Mouse (Mus musculus) midbrain, embryonic 11.5 days (tissue): ENCODE measurements around the gene Cd36. TPM values are rescaled to one million over a fixed set of nuclear protein-coding genes. Genes with fewer than 3 reads are reported as not detected.

Source experiments
- ATAC-seq: fragments of 200-750 bp; cut with Nextera tagmentation; 2 replicates; pipeline ENCODE4 v1.8.0; 2017; ENCODE audit warnings: moderate TSS enrichment, moderate library complexity; ENCODE audit not compliant: low FRiP score
- DNase-seq: peaks from one replicate; pipeline ENCODE4 v3.0.0; 2015; ENCODE audit warnings: low spot score; ENCODE audit errors: missing footprints
- H3K27ac ChIP-seq: fragments of 300-500 bp; sonication (generic); 2 replicates; pipeline ENCODE4 v1.5.1; 2014; ENCODE audit warnings: low read depth, low read length
- H3K27me3 ChIP-seq: fragments of 300-500 bp; sonication (generic); 2 replicates; pipeline ENCODE4 v1.6.1; 2014; ENCODE audit warnings: mild to moderate bottlenecking, low read length, moderate library complexity, mixed read lengths; ENCODE audit not compliant: control insufficient read depth, insufficient read depth
- H3K36me3 ChIP-seq: fragments of 300-500 bp; sonication (generic); 2 replicates; pipeline ENCODE4 v1.6.1; 2014; ENCODE audit warnings: mild to moderate bottlenecking, low read length, moderate library complexity, mixed read lengths; ENCODE audit not compliant: control insufficient read depth, insufficient read depth
- H3K4me1 ChIP-seq: fragments of 300-500 bp; sonication (generic); 2 replicates; pipeline ENCODE4 v1.6.1; 2014; ENCODE audit warnings: low read length; ENCODE audit not compliant: control insufficient read depth, insufficient read depth
- H3K4me2 ChIP-seq: fragments of 300-500 bp; sonication (generic); 2 replicates; pipeline ENCODE4 v1.6.1; 2014; ENCODE audit warnings: mild to moderate bottlenecking, moderate library complexity
- H3K4me3 ChIP-seq: fragments of 300-500 bp; sonication (generic); 2 replicates; pipeline ENCODE4 v1.5.1; 2014; ENCODE audit warnings: low read depth, low read length
- H3K9ac ChIP-seq: fragments of 300-500 bp; sonication (generic); 2 replicates; pipeline ENCODE4 v1.6.1; 2014; ENCODE audit warnings: low read length
- H3K9me3 ChIP-seq: fragments of 300-500 bp; sonication (generic); 2 replicates; pipeline ENCODE4 v1.6.1; 2016; ENCODE audit warnings: low read length; ENCODE audit not compliant: control insufficient read depth
- WGBS: fragments of 180-500 bp; shearing (Covaris S2); extraction: QIAGEN DNeasy Blood & Tissue Kit; methylation state at CpG from one replicate; pipeline ENCODE4 v1.1.7; 2014; 5-methylcytosine and 5-hydroxymethylcytosine counted together
- polyA plus RNA-seq: library from polyadenylated mRNA; unstranded; fragments of >200 nt; fragmentation: Nextera tagmentation; extraction: Ambion mirVana; gene quantifications from 2 replicates; pipeline ENCODE4 v1.2.1, GENCODE M21; 2014

Gene Cd36
- polyA plus RNA-seq, 1 experiment from 2014 or later: 1.2 TPM

- H3K27me3 ChIP-seq: no peaks in the 10 kb centered on the region
- H3K36me3 ChIP-seq: no peaks in the 10 kb centered on the region
- no peaks in the 10 kb centered on the region for H3K4me1 ChIP-seq
- H3K9me3 ChIP-seq: no peaks in the 10 kb centered on the region
- no peak overlapping the region for H3K9ac ChIP-seq
- WGBS: 91% methylated on average over 7 of the region's 7 CpGs
- no peak overlapping the region for H3K4me2 ChIP-seq
- no peak overlapping the region for H3K27ac ChIP-seq
- DNase-seq (no peak), ATAC-seq (no peak)
- no peak overlapping the region for H3K4me3 ChIP-seq
Measured at GRCm38 (mm10) chr5:17877044-17877443, 11.6 kb downstream of the Cd36 start.

- H3K27me3 ChIP-seq: no peaks in the 10 kb centered on the region
- H3K9me3 ChIP-seq: no peaks in the 10 kb centered on the region
- H3K4me2 ChIP-seq: no peak overlapping the region
- ATAC-seq (no peak), DNase-seq (no peak)
- no peaks in the 10 kb centered on the region for H3K36me3 ChIP-seq
- WGBS: 83% methylated on average over 3 of the region's 3 CpGs
- no peaks in the 10 kb centered on the region for H3K4me1 ChIP-seq
- H3K9ac ChIP-seq: no peak overlapping the region
- no peak overlapping the region for H3K4me3 ChIP-seq
- H3K27ac ChIP-seq: no peak overlapping the region
Measured at GRCm38 (mm10) chr5:17876637-17877036, 12.0 kb downstream of the Cd36 start.

DNA sequence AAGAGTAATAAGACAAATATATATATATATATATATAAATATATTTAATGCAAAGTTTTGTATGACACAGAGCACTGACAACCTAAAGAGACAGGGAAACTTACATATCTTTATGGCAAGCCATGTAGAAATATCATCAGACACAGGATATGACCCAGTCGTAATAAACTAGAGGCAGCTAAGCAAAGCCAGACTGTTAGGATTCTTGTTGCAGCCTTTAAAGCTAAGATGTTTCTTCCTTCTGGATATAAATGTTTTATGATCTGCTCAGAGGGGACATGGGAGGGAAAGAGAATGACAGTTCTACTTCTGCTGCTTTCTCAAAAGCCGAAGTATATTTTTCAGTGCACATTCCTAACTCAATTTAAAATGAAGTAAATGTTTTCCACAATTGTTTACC is 14.3 kb downstream of the Cd36 start:
- DNase-seq: no peak
- no peak overlapping the region for H3K9ac ChIP-seq
- H3K36me3 ChIP-seq: no peaks in the 10 kb centered on the region
- no peak overlapping the region for H3K4me2 ChIP-seq
- no peak overlapping the region for H3K27ac ChIP-seq
- no peaks in the 10 kb centered on the region for H3K27me3 ChIP-seq
- no peak for ATAC-seq
- H3K4me3 ChIP-seq: no peak overlapping the region
- H3K4me1 ChIP-seq: no peaks in the 10 kb centered on the region
- no peaks in the 10 kb centered on the region for H3K9me3 ChIP-seq
- 93% methylated on average over 2 of the region's 2 CpGs for WGBS

DNA sequence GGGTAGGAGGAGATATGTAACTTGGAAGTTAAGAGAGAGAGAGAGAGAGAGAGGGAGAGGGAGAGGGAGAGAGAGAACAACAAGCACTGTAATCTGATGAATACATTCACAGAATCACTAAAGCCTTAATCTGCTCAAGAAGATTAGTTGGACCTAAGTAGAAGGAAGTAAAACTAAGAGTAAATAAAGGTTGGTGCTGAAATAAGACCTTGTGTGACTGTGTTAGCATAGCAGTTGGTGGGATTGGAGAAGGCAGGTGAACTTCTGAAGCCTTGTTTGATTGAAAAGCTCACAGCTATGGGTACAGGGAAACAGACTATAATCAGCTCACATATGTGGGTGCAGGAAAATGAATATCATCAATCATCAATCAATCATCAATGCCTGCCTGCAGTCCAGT is 23.2 kb downstream of the Cd36 start:
- Histone ChIP-seq H3K4me2 (no peak overlapping the region), H3K27ac (no peak overlapping the region), H3K4me3 (no peak overlapping the region), H3K36me3 (no peaks in the 10 kb centered on the region), H3K4me1 (no peaks in the 10 kb centered on the region), H3K9me3 (no peaks in the 10 kb centered on the region), H3K27me3 (no peaks in the 10 kb centered on the region), H3K9ac (no peak overlapping the region)
- ATAC-seq (no peak), DNase-seq (no peak)

GRCm38 (mm10) chr5:17863085-17863484 is 25.5 kb downstream of the Cd36 start:
- DNase-seq: no peak
- Histone ChIP-seq H3K36me3 (no peaks in the 10 kb centered on the region), H3K9ac (no peak overlapping the region), H3K9me3 (no peaks in the 10 kb centered on the region), H3K27ac (no peak overlapping the region), H3K4me2 (no peak overlapping the region), H3K4me3 (no peak overlapping the region), H3K4me1 (no peaks in the 10 kb centered on the region), H3K27me3 (no peaks in the 10 kb centered on the region)
- 86% methylated on average over 2 of the region's 2 CpGs for WGBS
- no peak for ATAC-seq

GRCm38 (mm10) chr5:17858399-17858798 is 30.2 kb downstream of the Cd36 start:
- WGBS: 86% methylated on average over 3 of the region's 3 CpGs
- Histone ChIP-seq H3K9me3 (no peaks in the 10 kb centered on the region), H3K9ac (no peak overlapping the region), H3K4me1 (no peaks in the 10 kb centered on the region), H3K4me3 (no peak overlapping the region), H3K36me3 (no peaks in the 10 kb centered on the region), H3K27me3 (no peaks in the 10 kb centered on the region), H3K4me2 (no peak overlapping the region), H3K27ac (no peak overlapping the region)
- DNase-seq (no peak), ATAC-seq (no peak)

GRCm38 (mm10) chr5:17857871-17858270 is 30.7 kb downstream of the Cd36 start:
- no peak overlapping the region for H3K9ac ChIP-seq
- no peak overlapping the region for H3K27ac ChIP-seq
- no peaks in the 10 kb centered on the region for H3K36me3 ChIP-seq
- H3K4me1 ChIP-seq: no peaks in the 10 kb centered on the region
- no peak for DNase-seq
- H3K4me2 ChIP-seq: no peak overlapping the region
- ATAC-seq: no peak
- H3K9me3 ChIP-seq: no peaks in the 10 kb centered on the region
- 80% methylated on average over 3 of the region's 3 CpGs for WGBS
- no peaks in the 10 kb centered on the region for H3K27me3 ChIP-seq
- H3K4me3 ChIP-seq: no peak overlapping the region

DNA sequence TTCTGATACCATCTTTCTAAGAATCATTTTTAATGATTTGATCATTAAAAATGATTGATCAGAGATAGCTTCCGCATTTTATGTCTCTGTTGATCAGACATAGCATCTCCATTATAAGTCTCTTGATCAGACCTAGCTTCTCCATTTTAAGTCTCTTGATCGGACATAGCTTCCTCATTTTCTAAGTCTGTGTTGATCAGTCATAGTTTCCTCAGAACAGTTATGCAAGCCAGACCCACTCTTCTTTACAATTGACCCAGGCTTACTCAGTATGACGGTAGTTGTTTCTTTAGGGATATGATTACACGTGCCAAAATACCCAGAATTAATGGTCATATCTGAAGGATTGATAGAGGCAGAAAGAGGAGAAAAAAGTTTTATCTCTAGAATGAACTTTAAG is 31.3 kb downstream of the Cd36 start:
- Histone ChIP-seq H3K4me1 (no peaks in the 10 kb centered on the region), H3K4me2 (no peak overlapping the region), H3K9me3 (no peaks in the 10 kb centered on the region), H3K27ac (no peak overlapping the region), H3K27me3 (no peaks in the 10 kb centered on the region), H3K9ac (no peak overlapping the region), H3K36me3 (no peaks in the 10 kb centered on the region), H3K4me3 (no peak overlapping the region)
- DNase-seq (no peak), ATAC-seq (no peak)
- WGBS: 92% methylated on average over 4 of the region's 4 CpGs

GRCm38 (mm10) chr5:17854127-17854923 is 34.3 kb downstream of the Cd36 start:
- ATAC-seq (no peak), DNase-seq (no peak)
- WGBS: 90% methylated on average over 3 of the region's 3 CpGs
- no peaks in the 10 kb centered on the region for H3K36me3 ChIP-seq
- H3K4me2 ChIP-seq: no peak overlapping the region
- no peak overlapping the region for H3K9ac ChIP-seq
- no peaks in the 10 kb centered on the region for H3K4me1 ChIP-seq
- no peaks in the 10 kb centered on the region for H3K9me3 ChIP-seq
- H3K27me3 ChIP-seq: no peaks in the 10 kb centered on the region
- no peak overlapping the region for H3K27ac ChIP-seq
- no peak overlapping the region for H3K4me3 ChIP-seq
